Mouse (Mus musculus): Measurements from ENCODE around the gene Ube2q1. TPM values are rescaled to one million over a fixed set of nuclear protein-coding genes. Genes with fewer than 3 reads are reported as not detected.
"Not testable (repeated sequence)": the region's sequence is repeated elsewhere in the genome, so short reads cannot be mapped to it uniquely, and the experiment has no call there.

The Ube2q1 gene
- polyA plus RNA-seq, 1 experiment from 2014 or later, result 11.3 TPM

DNA sequence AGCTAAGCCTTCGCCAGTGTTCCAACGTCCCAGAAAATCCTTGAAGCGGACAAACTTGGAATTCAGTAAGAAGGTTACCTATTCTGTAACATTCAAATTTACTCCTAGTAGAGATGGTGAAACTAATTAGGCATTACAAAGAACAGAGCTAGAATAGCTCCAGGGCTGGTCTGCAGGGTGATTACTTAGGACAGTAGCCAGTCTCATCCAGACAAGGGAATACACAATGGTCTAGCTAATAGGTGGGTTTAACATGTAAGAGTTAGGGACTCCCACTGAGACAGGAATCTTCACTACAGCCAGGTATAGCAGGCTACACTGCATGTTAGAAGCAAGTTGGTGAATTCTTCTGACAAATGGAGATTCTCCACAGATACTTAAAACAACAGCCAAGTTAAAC lies 26.7 kb downstream of the Ube2q1 start:
- not testable (repeated sequence) for H3K36me3 ChIP-seq (ENCODE audit: control insufficient read depth, insufficient read depth); H3K4me2 ChIP-seq (ENCODE audit: low read length); H3K4me3 ChIP-seq (replicated peaks; ENCODE audit: low read length); H3K9me3 ChIP-seq (ENCODE audit: control insufficient read depth, low read length); H3K9ac ChIP-seq (replicated peaks; ENCODE audit: low read depth, low read length); H3K27ac ChIP-seq (ENCODE audit: low read length); ATAC-seq; H3K4me1 ChIP-seq (replicated peaks; ENCODE audit: control insufficient read depth, insufficient read depth, low read length); H3K27me3 ChIP-seq (replicated peaks; ENCODE audit: control insufficient read depth, insufficient read depth, low read length)
- 32% methylated on average over 3 of the region's 3 CpGs for WGBS

DNA sequence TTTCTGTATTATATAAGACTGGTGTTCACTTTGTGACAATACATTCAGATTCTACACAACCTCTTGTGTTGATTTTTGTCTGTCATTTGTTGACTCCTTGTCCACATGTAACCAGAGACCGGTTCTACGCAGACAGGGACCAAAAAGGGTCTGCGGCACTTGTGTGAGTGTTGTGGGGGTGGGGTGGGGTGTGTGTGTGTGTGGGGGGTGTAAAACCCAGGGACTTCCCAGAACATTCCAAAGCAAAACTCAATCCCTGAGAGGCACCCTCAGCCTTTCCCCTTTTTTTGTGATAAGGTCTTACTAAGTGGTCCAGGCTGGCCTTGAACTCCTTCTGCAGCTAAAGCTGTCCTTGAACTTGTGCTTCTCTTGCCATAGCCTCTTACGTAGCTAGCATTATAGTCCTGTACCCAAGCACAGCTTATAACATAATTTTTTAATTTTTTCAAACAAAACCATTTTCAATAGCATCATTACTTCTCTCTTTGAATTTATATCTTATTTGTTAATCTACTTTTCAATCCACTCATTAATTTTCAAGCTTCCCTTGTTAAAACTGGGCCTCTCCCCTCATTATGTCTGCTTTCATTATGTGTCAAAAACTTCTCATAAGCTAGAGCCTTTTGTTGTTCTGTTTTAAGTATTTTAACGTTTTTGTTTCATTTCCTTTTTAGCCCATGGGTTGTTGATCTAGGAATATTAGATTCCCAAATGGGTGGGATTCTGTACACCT lies 27.5 kb downstream of the Ube2q1 start:
- WGBS, result 70% methylated on average over 5 of the region's 5 CpGs
- H3K4me1 ChIP-seq (replicated peaks; ENCODE audit: control insufficient read depth, insufficient read depth, low read length), result no peaks in the 10 kb centered on the region

DNA sequence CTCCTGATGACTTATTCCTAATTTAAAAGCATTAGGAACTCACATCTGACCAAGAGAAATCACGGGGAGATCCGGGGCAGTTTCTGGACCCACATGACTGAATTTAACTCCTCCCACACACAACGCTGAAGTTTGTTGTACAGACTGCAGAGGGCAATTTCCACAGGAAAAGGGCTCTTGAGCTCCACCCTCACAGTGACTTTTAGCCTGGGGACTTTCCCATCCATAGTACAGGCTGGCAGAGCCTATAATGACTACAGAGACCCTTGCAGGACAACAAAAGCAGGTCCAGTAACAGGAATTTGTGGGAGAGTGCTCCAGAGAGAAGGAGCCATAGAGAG lies 28.1 kb downstream of the Ube2q1 start:
- Histone ChIP-seq H3K4me3 (replicated peaks; ENCODE audit: low read length) (no peak overlapping the region), H3K4me2 (ENCODE audit: low read length) (no peak overlapping the region), H3K27me3 (replicated peaks; ENCODE audit: control insufficient read depth, insufficient read depth, low read length) (no peaks in the 10 kb centered on the region), H3K9ac (replicated peaks; ENCODE audit: low read depth, low read length) (no peak overlapping the region), H3K27ac (ENCODE audit: low read length) (no peak overlapping the region), H3K36me3 (ENCODE audit: control insufficient read depth, insufficient read depth) (no peaks in the 10 kb centered on the region), H3K9me3 (ENCODE audit: control insufficient read depth, low read length) (no peaks in the 10 kb centered on the region), H3K4me1 (replicated peaks; ENCODE audit: control insufficient read depth, insufficient read depth, low read length) (no peaks in the 10 kb centered on the region)
- 41% methylated on average over 3 of the region's 3 CpGs for WGBS
- ATAC-seq, result no peak

More for the DNA sequence above, 27.5 kb downstream of the Ube2q1 start:
- Histone ChIP-seq H3K4me2 (ENCODE audit: low read length) (no peak overlapping the region), H3K36me3 (ENCODE audit: control insufficient read depth, insufficient read depth) (no peaks in the 10 kb centered on the region), H3K9ac (replicated peaks; ENCODE audit: low read depth, low read length) (no peak overlapping the region), H3K9me3 (ENCODE audit: control insufficient read depth, low read length) (no peaks in the 10 kb centered on the region), H3K4me3 (replicated peaks; ENCODE audit: low read length) (no peak overlapping the region), H3K27ac (ENCODE audit: low read length) (no peak overlapping the region), H3K27me3 (replicated peaks; ENCODE audit: control insufficient read depth, insufficient read depth, low read length) (no peaks in the 10 kb centered on the region)
- no peak for ATAC-seq

DNA sequence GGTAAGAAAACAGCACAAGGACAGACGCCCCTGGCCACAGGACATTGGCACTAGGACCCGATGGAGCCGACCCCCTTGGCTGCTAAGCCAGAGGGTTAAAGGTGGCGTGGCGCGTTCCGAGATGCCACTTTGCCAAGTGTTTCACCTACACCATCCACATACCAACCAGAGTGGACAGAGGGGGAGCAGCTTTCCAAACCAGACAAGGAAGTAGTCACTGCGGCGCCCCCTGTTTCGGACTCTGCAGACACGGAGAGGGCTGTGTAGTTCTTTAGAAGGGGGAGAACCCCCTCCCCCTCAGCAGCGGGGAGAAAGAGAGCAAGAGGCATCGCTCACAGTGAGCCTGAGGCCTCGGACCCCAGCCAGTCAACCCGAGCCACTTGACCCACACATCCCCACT lies 29.5 kb downstream of the Ube2q1 start:
- no peak for ATAC-seq
- Histone ChIP-seq H3K36me3 (ENCODE audit: control insufficient read depth, insufficient read depth) (no peaks in the 10 kb centered on the region), H3K4me2 (ENCODE audit: low read length) (no peak overlapping the region), H3K9me3 (ENCODE audit: control insufficient read depth, low read length) (no peaks in the 10 kb centered on the region), H3K4me3 (replicated peaks; ENCODE audit: low read length) (no peak overlapping the region), H3K4me1 (replicated peaks; ENCODE audit: control insufficient read depth, insufficient read depth, low read length) (no peaks in the 10 kb centered on the region), H3K9ac (replicated peaks; ENCODE audit: low read depth, low read length) (no peak overlapping the region), H3K27ac (ENCODE audit: low read length) (no peak overlapping the region), H3K27me3 (replicated peaks; ENCODE audit: control insufficient read depth, insufficient read depth, low read length) (no peaks in the 10 kb centered on the region)
- WGBS, result 67% methylated on average over 15 of the region's 15 CpGs

DNA sequence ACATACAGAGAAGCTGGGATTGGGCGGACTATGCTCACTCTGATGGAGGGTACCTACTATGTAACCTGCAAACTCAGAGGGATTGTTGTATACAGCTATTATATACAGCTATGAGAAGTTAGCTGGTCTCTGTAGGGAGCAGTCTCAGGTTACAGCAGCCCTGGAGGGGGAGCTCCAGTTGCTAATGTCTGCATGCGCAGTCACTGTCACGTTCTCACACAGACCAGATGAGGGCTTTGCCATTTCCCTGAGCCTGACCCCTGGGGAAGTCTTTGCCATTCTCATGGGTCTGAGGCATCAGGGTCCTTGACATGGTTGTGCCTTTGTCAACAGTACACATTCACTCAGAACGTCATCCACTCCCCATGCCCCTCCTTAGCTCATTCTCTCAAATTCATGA lies 31.8 kb downstream of the Ube2q1 start:
- no peaks in the 10 kb centered on the region for H3K4me1 ChIP-seq (replicated peaks; ENCODE audit: control insufficient read depth, insufficient read depth, low read length)
- no peaks in the 10 kb centered on the region for H3K36me3 ChIP-seq (ENCODE audit: control insufficient read depth, insufficient read depth)
- WGBS, result 80% methylated on average over 4 of the region's 4 CpGs
- H3K27ac ChIP-seq (ENCODE audit: low read length), result no peak overlapping the region
- H3K4me3 ChIP-seq (replicated peaks; ENCODE audit: low read length), result no peak overlapping the region
- ATAC-seq, result no peak
- no peak overlapping the region for H3K9ac ChIP-seq (replicated peaks; ENCODE audit: low read depth, low read length)
- no peak overlapping the region for H3K4me2 ChIP-seq (ENCODE audit: low read length)
- H3K9me3 ChIP-seq (ENCODE audit: control insufficient read depth, low read length), result peaks cover 3% of the 10 kb centered on the region
- H3K27me3 ChIP-seq (replicated peaks; ENCODE audit: control insufficient read depth, insufficient read depth, low read length), result no peaks in the 10 kb centered on the region

DNA sequence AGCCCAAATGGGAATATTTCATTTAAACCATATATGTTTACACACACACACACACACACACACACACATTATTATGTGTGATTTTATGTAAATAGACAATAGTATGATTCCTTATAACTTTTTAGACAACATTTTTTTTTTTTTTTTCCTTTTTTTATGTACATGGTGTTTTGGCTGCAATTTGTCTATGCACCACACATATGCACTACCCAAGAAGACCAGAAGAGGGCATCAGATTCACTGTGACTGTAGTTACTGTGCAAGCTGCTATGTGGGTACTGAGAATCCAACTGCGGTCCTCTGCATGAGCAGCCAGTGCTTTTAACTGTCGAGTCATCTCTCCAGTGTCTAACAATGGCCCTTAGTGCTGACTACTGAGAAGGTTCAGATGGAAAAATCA lies 33.3 kb downstream of the Ube2q1 start:
- H3K4me3 ChIP-seq (replicated peaks; ENCODE audit: low read length), result no peak overlapping the region
- no peaks in the 10 kb centered on the region for H3K4me1 ChIP-seq (replicated peaks; ENCODE audit: control insufficient read depth, insufficient read depth, low read length)
- WGBS, result 90% methylated on average over 2 of the region's 2 CpGs
- no peaks in the 10 kb centered on the region for H3K36me3 ChIP-seq (ENCODE audit: control insufficient read depth, insufficient read depth)
- H3K4me2 ChIP-seq (ENCODE audit: low read length), result no peak overlapping the region
- no peak overlapping the region for H3K27ac ChIP-seq (ENCODE audit: low read length)
- H3K9me3 ChIP-seq (ENCODE audit: control insufficient read depth, low read length), result peaks cover 6% of the 10 kb centered on the region
- no peaks in the 10 kb centered on the region for H3K27me3 ChIP-seq (replicated peaks; ENCODE audit: control insufficient read depth, insufficient read depth, low read length)
- no peak for ATAC-seq
- H3K9ac ChIP-seq (replicated peaks; ENCODE audit: low read depth, low read length), result no peak overlapping the region

DNA sequence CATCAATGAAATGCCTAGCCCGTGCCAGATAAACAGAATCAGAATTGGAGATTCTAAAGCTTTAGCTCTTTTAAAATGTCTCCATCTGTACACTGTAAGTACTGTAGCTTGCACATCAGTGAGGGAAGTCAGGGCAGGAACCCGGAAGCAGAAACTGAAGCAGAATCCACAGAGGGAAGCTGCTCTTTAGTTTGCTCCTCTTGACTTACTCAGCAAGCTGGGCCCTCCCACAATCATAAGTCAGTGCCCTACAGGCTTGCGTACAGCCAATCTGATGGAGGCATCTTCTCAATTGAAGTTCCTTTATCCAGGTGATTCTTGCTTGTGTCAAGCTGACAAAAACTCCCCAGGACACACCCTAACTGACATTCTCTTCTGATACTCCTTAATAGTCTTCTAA lies 33.8 kb downstream of the Ube2q1 start:
- no peak overlapping the region for H3K27ac ChIP-seq (ENCODE audit: low read length)
- no peak overlapping the region for H3K4me3 ChIP-seq (replicated peaks; ENCODE audit: low read length)
- H3K4me2 ChIP-seq (ENCODE audit: low read length), result no peak overlapping the region
- peaks cover 6% of the 10 kb centered on the region for H3K9me3 ChIP-seq (ENCODE audit: control insufficient read depth, low read length)
- no peaks in the 10 kb centered on the region for H3K27me3 ChIP-seq (replicated peaks; ENCODE audit: control insufficient read depth, insufficient read depth, low read length)
- no peaks in the 10 kb centered on the region for H3K4me1 ChIP-seq (replicated peaks; ENCODE audit: control insufficient read depth, insufficient read depth, low read length)
- H3K9ac ChIP-seq (replicated peaks; ENCODE audit: low read depth, low read length), result no peak overlapping the region
- no peak for ATAC-seq
- 95% methylated on average over 3 of the region's 3 CpGs for WGBS
- no peaks in the 10 kb centered on the region for H3K36me3 ChIP-seq (ENCODE audit: control insufficient read depth, insufficient read depth)

DNA sequence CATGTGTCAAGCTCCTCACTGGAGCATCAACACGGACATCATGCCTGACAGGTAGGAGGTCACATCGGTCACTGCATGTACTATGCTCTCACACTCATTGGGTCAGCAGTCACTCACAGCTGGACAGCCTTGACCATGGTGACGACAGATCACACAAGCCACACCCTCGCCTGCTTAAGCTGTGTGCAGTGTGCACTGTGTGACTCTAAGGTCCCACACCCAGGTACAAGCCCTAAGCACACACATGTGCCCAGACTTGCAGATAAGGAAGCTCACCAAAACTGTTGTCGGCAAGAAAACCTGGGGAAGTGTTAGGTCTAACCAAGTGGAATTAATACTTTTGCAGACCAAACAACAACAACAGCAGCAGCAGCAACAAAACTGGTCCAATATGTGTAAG lies 34.5 kb downstream of the Ube2q1 start:
- Histone ChIP-seq H3K27ac (ENCODE audit: low read length) (no peak overlapping the region), H3K4me1 (replicated peaks; ENCODE audit: control insufficient read depth, insufficient read depth, low read length) (no peaks in the 10 kb centered on the region), H3K9ac (replicated peaks; ENCODE audit: low read depth, low read length) (no peak overlapping the region), H3K27me3 (replicated peaks; ENCODE audit: control insufficient read depth, insufficient read depth, low read length) (no peaks in the 10 kb centered on the region), H3K9me3 (ENCODE audit: control insufficient read depth, low read length) (peaks cover 6% of the 10 kb centered on the region), H3K4me2 (ENCODE audit: low read length) (no peak overlapping the region), H3K36me3 (ENCODE audit: control insufficient read depth, insufficient read depth) (no peaks in the 10 kb centered on the region), H3K4me3 (replicated peaks; ENCODE audit: low read length) (no peak overlapping the region)
- 80% methylated on average over 5 of the region's 5 CpGs for WGBS
- ATAC-seq, result no peak

DNA sequence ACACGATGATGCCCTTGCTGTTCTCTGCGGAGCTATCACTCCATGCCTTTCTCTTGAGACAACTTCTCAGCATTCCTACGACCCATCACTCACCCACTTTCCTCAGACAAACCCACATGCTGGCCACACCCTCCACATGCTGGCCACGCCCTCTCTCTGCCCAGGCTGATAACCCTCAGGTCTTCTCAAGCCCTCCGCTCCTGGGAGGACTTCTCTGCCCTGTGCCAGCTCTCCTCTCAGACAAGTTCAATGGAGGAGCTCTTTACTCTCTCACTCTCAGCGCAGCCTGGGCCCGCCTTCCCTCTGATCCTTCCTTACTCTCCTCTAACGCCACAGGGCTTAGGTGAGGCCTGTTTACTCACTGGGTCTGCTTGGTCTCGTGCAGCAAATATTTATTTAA lies 35.2 kb downstream of the Ube2q1 start:
- WGBS, result 57% methylated on average over 9 of the region's 9 CpGs
- no peak for ATAC-seq
- Histone ChIP-seq H3K9ac (replicated peaks; ENCODE audit: low read depth, low read length) (no peak overlapping the region), H3K4me3 (replicated peaks; ENCODE audit: low read length) (no peak overlapping the region), H3K36me3 (ENCODE audit: control insufficient read depth, insufficient read depth) (no peaks in the 10 kb centered on the region), H3K4me1 (replicated peaks; ENCODE audit: control insufficient read depth, insufficient read depth, low read length) (no peaks in the 10 kb centered on the region), H3K27ac (ENCODE audit: low read length) (no peak overlapping the region), H3K4me2 (ENCODE audit: low read length) (no peak overlapping the region), H3K9me3 (ENCODE audit: control insufficient read depth, low read length) (peaks cover 6% of the 10 kb centered on the region), H3K27me3 (replicated peaks; ENCODE audit: control insufficient read depth, insufficient read depth, low read length) (no peaks in the 10 kb centered on the region)

DNA sequence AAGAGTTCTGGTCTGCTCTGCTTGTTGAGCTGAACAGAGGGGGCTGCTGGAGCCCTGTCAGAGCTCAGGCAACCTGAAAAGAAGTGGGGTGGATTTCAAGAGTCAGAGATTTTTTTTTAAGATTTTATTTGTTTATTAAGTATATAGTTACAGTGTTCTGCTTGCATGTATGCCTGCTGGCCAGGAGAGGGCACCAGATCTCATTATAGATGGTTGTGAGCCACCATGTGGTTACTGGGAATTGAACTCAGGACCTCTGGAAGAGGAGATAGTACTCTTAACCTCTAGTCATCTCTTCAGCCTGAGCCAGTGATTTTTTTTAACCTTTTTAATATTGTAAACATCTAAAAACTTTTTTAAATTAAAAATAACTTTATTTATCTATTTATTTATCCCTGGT lies 37.4 kb downstream of the Ube2q1 start:
- Histone ChIP-seq H3K27me3 (replicated peaks; ENCODE audit: control insufficient read depth, insufficient read depth, low read length) (no peaks in the 10 kb centered on the region), H3K9me3 (ENCODE audit: control insufficient read depth, low read length) (peaks cover 6% of the 10 kb centered on the region), H3K9ac (replicated peaks; ENCODE audit: low read depth, low read length) (no peak overlapping the region), H3K4me2 (ENCODE audit: low read length) (no peak overlapping the region), H3K36me3 (ENCODE audit: control insufficient read depth, insufficient read depth) (no peaks in the 10 kb centered on the region), H3K4me3 (replicated peaks; ENCODE audit: low read length) (no peak overlapping the region), H3K27ac (ENCODE audit: low read length) (no peak overlapping the region), H3K4me1 (replicated peaks; ENCODE audit: control insufficient read depth, insufficient read depth, low read length) (no peaks in the 10 kb centered on the region)
- no peak for ATAC-seq
